Comparison of ENCODE assay signal across 8 mouse cellular contexts in the genomic region with DNA sequence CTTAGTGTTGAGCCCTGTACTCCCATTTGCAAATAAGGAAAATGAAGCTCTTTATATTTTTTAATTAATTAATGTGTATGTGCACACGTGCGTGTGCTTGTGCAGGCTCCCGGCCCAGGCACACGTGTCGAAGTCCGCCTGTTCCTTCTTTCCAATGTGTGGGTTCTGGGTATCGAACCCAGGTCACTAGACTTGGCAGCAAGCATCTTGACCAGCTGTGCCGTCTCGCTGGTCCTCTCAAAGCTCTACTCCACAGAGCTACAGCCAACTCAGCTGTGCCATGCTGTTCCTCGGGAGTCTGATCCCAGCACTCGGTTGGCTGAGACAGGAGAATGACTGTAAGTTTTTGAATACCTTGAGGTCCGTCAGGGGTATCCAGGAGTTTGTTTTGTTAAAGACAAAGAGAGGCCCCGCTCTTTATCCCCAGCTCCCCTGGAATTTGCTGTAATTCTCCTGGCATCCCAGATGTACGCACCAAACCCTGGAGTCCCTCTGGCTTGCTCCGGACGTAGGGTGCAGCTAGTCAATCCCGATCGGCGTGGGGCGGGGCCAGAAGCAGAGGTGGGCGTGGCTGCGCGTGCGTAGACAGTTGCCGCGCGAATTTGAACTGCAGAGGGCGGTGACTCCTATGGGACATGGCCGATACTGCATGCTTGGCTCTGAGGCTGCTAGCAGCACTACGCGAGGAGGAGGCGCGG. TPM values are rescaled to one million over a fixed set of nuclear protein-coding genes. Genes with fewer than 3 reads are reported as not detected.
A peak's percentile ranks its signal among the peaks of the same experiment; 100 is the strongest.
DNase-seq lines count a peak whose midpoint lies in the region; ATAC-seq and TF ChIP-seq lines count a peak whose summit lies in the region.

A gene (plus strand): TSS at position 610 of the 698 bp plus-strand sequence.

- H3K4me2 ChIP-seq in heart, embryonic 12.5 days = peak within 1 kb of the TSS; percentile 79
- H3K4me2 ChIP-seq in kidney, postnatal 0 days (ENCODE audit: low read length) = peak within 1 kb of the TSS; percentile 69
- peak within 1 kb of the TSS; percentile 74 for H3K4me2 ChIP-seq in liver, embryonic 11.5 days
- peak within 1 kb of the TSS; percentile 95 for H3K4me2 ChIP-seq in stomach, embryonic 14.5 days (replicated peaks; ENCODE audit: low read depth, low read length)

- H3K27me3 ChIP-seq in heart, embryonic 12.5 days (replicated peaks) = no peaks in the 10 kb centered on the region
- H3K27me3 ChIP-seq in kidney, postnatal 0 days (ENCODE audit: insufficient read depth, low read length) = no peaks in the 10 kb centered on the region
- no peaks in the 10 kb centered on the region for H3K27me3 ChIP-seq in liver, embryonic 11.5 days (replicated peaks; ENCODE audit: control insufficient read depth, insufficient read depth, low read length)
- no peaks in the 10 kb centered on the region for H3K27me3 ChIP-seq in stomach, embryonic 14.5 days (ENCODE audit: control insufficient read depth, insufficient read depth, low read length)

- DNase-seq in B cell, adult 2 months = peak; percentile 99
- peak; percentile 93 for DNase-seq in brain, adult 2 months (ENCODE audit: low read depth, low spot score)
- DNase-seq in kidney, postnatal 0 days (ENCODE audit: low spot score) = peak; percentile 96
- peak; percentile 98 for DNase-seq in liver, embryonic 11.5 days (ENCODE audit: low spot score)
- peak; percentile 97 for DNase-seq in naive thymus-derived CD4-positive, alpha-beta T cell, adult 2 months (ENCODE audit: low read depth)

- H3K9me3 ChIP-seq in heart, embryonic 12.5 days (replicated peaks) = no peaks in the 10 kb centered on the region
- no peaks in the 10 kb centered on the region for H3K9me3 ChIP-seq in kidney, postnatal 0 days (replicated peaks; ENCODE audit: low read length)
- no peaks in the 10 kb centered on the region for H3K9me3 ChIP-seq in liver, embryonic 11.5 days (ENCODE audit: control insufficient read depth, low read length)
- no peaks in the 10 kb centered on the region for H3K9me3 ChIP-seq in stomach, embryonic 14.5 days (ENCODE audit: control insufficient read depth, low read depth, low read length)

- H3K9ac ChIP-seq in heart, embryonic 12.5 days = peak within 1 kb of the TSS; percentile 80
- H3K9ac ChIP-seq in kidney, postnatal 0 days (ENCODE audit: low read depth, low read length) = peak within 1 kb of the TSS; percentile 58
- peak within 1 kb of the TSS; percentile 94 for H3K9ac ChIP-seq in liver, embryonic 11.5 days (ENCODE audit: low read depth, low read length)
- H3K9ac ChIP-seq in stomach, embryonic 14.5 days (replicated peaks; ENCODE audit: low read depth, low read length) = peak within 1 kb of the TSS; percentile 57

- 16% methylated on average over 33 of the region's 33 CpGs for WGBS in heart, embryonic 12.5 days
- WGBS in kidney, postnatal 0 days = 15% methylated on average over 33 of the region's 33 CpGs
- 13% methylated on average over 33 of the region's 33 CpGs for WGBS in liver, embryonic 11.5 days
- 16% methylated on average over 33 of the region's 33 CpGs for WGBS in stomach, embryonic 14.5 days

- H3K4me3 ChIP-seq in heart, embryonic 12.5 days = peak within 1 kb of the TSS; percentile 71
- H3K4me3 ChIP-seq in kidney, postnatal 0 days (replicated peaks; ENCODE audit: low read depth, low read length) = peak within 1 kb of the TSS; percentile 44
- peak within 1 kb of the TSS; percentile 94 for H3K4me3 ChIP-seq in liver, embryonic 11.5 days (ENCODE audit: low read depth, low read length)
- H3K4me3 ChIP-seq in stomach, embryonic 14.5 days (ENCODE audit: low read depth, low read length) = peak within 1 kb of the TSS; percentile 52

- no peak within 1 kb of the TSS for H3K27ac ChIP-seq in heart, embryonic 12.5 days (ENCODE audit: poor library complexity, severe bottlenecking)
- H3K27ac ChIP-seq in kidney, postnatal 0 days = peak within 1 kb of the TSS; percentile 48; the same call in 1 of the 2 replicates
- H3K27ac ChIP-seq in liver, embryonic 11.5 days (ENCODE audit: low read depth, low read length) = peak within 1 kb of the TSS; percentile 83
- peak within 1 kb of the TSS; percentile 44; the same call in 1 of the 2 replicates for H3K27ac ChIP-seq in stomach, embryonic 14.5 days (ENCODE audit: low read length)

- peak; percentile 73 for TF ChIP-seq CTCF in kidney, postnatal 0 days (IDR thresholded peaks at IDR 0.05; ENCODE audit: low read depth)

- H3K36me3 ChIP-seq in heart, embryonic 12.5 days = peaks cover 41% of the 10 kb centered on the region
- 0 out of 2 replicates have a peak, but pooled peaks cover 4% of the 10 kb centered on the region for H3K36me3 ChIP-seq in kidney, postnatal 0 days (ENCODE audit: insufficient read depth, low read length)
- peaks cover 24% of the 10 kb centered on the region for H3K36me3 ChIP-seq in liver, embryonic 11.5 days (ENCODE audit: control insufficient read depth, insufficient read depth, low read length)
- peaks cover 21% of the 10 kb centered on the region; the same call in 1 of the 2 replicates for H3K36me3 ChIP-seq in stomach, embryonic 14.5 days (ENCODE audit: control insufficient read depth, insufficient read depth, low read length)

- peak; percentile 86 for ATAC-seq in erythroblast, adult 5-6 weeks (replicated peaks; ENCODE audit: low FRiP score, poor library complexity, severe bottlenecking)
- ATAC-seq in heart, embryonic 12.5 days (ENCODE audit: insufficient number of reproducible peaks, low FRiP score) = peak; percentile 91
- peak; percentile 87 for ATAC-seq in kidney, postnatal 0 days (replicated peaks; ENCODE audit: low FRiP score, low read depth)
- peak; percentile 85 for ATAC-seq in liver, embryonic 11.5 days (replicated peaks; ENCODE audit: low FRiP score)
- ATAC-seq in stomach, embryonic 14.5 days (ENCODE audit: insufficient number of reproducible peaks, insufficient read depth, low FRiP score, low read depth) = peak; percentile 90

- peaks cover 18% of the 10 kb centered on the region for H3K4me1 ChIP-seq in heart, embryonic 12.5 days (replicated peaks)
- peaks cover 7% of the 10 kb centered on the region for H3K4me1 ChIP-seq in kidney, postnatal 0 days (replicated peaks; ENCODE audit: insufficient read depth, low read length)
- peaks cover 8% of the 10 kb centered on the region for H3K4me1 ChIP-seq in liver, embryonic 11.5 days (replicated peaks; ENCODE audit: control insufficient read depth, insufficient read depth, low read length)
- peaks cover 12% of the 10 kb centered on the region; the same call in 1 of the 2 replicates for H3K4me1 ChIP-seq in stomach, embryonic 14.5 days (ENCODE audit: control insufficient read depth, insufficient read depth, low read length)

RNA-seq across cellular contexts. Expression of the gene that starts here (rescaled TPM):
- 8.2 and 10.8 TPM in 2 replicates for total RNA-seq in erythroblast, adult 5-6 weeks (2015; ENCODE audit: low replicate concordance)
- total RNA-seq in erythroblast, adult 5-6 weeks (2017; ENCODE audit: low replicate concordance) = 35.5 and 44.7 TPM in 2 replicates
- polyA plus RNA-seq in heart, embryonic 12.5 days (2016; fragmentation: Nextera tagmentation; extraction: Ambion mirVana) = 28.8 and 30.2 TPM in 2 replicates
- polyA plus RNA-seq in kidney, postnatal 0 days (2015; fragmentation: Nextera tagmentation; extraction: Ambion mirVana) = 7.9 and 9.2 TPM in 2 replicates
- polyA plus RNA-seq in liver, embryonic 11.5 days (2014; fragmentation: Nextera tagmentation; extraction: Ambion mirVana) = 43.9 and 52.9 TPM in 2 replicates
- 30.9 and 39.8 TPM in 2 replicates for polyA plus RNA-seq in stomach, embryonic 14.5 days (2014; fragmentation: Nextera tagmentation; extraction: Ambion mirVana)

Comparison
In these comparisons a context has a peak if more than half of its experiments do, and no peak if none do; other contexts are left out.
1. H3K4me3 ChIP-seq: peak in every context shown above with its lines; median percentile 94 in liver, embryonic 11.5 days; 71 in heart, embryonic 12.5 days; 52 in stomach, embryonic 14.5 days; 44 in kidney, postnatal 0 days.